Mouse (Mus musculus): Measurements from ENCODE around the gene Cdk2ap1.

GRCm38 (mm10) chr5:124387932-124388331, 25.1 kb upstream of the Cdk2ap1 start:
- TF ChIP-seq CTCF (IDR thresholded peaks at IDR 0.05; ENCODE audit: low read depth) (peak; percentile 45), EP300 (IDR thresholded peaks at IDR 0.05; ENCODE audit: low read depth) (no peak)

All from heart, postnatal 0 days (tissue).